Mouse (Mus musculus) adrenal gland, adult 8-10 months (tissue): ENCODE measurements at regions not wholly inside any gene's neighbourhood (a gene's known extent, or its start where the extent isn't known, plus 50 kb on each side); places are given as distances from the start of the nearest gene placed in this dataset.

Experiments
- DNase-seq: peaks from one replicate; pipeline ENCODE4 v3.0.0; 2022

DNA sequence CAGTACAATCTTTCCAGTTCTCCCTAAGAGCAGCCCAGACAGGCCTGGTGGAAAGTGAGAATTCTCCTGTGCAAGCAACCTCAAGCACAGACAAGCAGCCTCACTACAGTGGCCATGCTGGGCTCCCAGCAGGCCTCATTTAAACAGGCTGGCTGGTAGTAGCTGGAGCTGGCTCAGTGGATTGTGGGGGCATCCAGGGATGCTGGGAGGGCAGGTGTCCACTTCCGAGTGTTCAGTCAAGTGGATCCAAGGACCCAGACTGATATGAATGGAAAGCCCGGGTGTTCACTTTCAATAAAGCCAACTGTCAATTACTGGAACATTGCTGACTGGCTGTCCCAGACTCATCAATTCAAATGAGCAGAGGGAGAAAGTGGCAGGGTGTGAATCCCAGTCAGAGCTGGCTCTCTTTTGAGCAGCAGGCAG lies 77.2 kb upstream of the Cxcr4 start:
- DNase-seq = no peak

DNA sequence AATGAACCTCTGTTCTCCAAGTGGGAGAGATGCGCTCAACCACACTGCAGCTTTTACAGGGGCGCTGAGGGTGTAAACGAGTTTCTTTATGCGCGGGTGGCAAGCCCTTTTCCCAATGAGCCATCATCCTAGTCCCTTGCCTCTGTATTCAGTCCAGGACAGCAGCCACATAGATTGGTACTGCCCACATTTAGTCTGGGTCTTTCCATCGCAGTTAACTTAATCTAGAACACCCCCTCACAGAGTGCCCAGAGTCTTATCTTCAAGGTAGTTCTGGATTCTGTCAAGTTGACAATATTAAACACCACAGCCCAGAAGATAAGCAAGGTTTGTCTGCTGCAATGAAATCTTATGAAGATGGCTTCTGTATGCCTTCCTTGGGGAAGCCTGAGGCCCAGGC lies 76.6 kb upstream of the Cxcr4 start:
- no peak for DNase-seq

DNA sequence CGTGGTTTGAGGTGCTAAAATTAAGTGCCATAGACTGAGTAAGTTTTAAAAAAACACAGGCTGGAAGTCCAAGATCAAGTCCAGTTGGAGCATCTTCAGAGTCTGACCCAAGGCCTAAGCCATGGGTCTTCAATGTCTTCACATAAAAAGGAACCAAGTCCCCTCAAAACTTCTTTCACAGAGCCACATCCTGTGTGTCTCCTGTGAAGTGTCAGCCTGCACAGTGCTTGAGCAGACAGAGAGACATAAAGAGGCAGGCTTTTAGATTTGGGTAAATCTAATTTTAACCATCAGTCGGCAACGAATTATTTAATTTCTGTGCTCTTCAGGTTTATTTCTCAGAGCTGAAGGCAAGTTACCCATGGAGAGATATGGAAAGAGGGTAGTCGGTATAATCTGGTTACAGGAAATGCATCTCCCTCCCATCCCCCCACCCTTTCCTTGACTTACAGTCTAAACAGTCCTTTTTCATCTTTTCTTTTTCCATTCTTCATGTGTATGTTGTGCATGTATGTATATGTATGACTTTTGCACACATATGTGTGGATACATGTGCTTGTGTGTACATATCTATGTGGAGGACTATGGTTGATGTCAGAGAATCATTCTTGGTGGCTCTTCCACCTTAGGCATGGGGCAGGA lies 75.1 kb upstream of the Cxcr4 start:
- no peak for DNase-seq

DNA sequence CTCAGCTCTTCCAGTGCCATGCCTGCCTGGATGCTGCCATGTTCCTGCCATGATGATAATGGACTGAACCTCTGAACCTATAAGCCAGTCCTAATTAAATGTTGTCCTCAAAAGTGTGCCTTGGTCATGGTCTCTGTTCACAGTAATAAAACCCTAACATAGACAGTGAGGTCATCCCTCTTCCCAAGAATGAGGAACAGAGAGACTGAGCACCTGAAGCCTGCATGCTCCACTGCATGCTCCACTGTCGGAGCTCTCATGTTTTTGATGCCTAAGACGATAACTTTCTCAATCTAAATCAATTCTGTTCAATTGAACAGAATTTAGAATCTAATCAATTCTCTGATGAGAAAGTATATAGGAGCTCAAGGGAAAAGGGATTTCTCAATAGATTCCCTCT lies 71.1 kb upstream of the Cxcr4 start:
- no peak for DNase-seq

DNA sequence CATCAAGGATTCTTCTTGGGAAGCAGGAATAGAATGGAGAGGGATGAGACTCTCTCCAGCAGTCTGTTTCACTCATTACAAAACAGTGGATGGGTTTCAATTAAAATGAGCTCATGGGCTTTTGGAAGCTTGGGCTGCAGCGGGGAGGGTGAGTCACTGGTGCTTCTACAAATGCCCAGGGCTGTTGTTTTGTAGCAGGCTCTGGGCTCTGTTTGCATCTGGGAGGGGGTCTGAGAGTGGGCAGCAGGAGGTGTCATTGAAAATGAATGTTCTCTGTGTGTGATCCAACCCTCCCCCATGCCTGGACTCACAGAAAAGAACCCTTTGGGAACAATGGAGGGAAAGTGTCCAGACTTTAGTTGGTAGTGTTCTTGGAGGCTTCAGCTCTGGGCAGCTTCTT lies 67.8 kb upstream of the Cxcr4 start:
- DNase-seq = no peak

DNA sequence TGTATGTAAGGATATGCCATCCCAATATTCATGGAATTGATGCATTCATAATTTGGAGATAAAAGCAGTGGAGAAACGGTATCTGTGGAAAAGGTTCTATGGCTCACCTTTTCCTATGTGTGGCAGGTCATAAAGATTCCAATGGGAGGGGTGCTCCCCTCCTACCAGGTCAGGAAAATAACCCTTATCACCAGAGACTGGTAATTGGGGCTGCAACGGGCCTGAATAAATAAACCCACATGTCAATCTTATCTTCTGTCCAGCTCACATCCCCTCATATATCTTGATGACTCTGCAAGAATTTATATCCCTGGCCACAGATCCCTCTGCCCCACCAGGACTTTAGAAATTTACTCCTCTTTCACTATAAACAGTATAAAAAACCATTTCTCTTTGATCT lies 66.7 kb upstream of the Cxcr4 start:
- DNase-seq = no peak

DNA sequence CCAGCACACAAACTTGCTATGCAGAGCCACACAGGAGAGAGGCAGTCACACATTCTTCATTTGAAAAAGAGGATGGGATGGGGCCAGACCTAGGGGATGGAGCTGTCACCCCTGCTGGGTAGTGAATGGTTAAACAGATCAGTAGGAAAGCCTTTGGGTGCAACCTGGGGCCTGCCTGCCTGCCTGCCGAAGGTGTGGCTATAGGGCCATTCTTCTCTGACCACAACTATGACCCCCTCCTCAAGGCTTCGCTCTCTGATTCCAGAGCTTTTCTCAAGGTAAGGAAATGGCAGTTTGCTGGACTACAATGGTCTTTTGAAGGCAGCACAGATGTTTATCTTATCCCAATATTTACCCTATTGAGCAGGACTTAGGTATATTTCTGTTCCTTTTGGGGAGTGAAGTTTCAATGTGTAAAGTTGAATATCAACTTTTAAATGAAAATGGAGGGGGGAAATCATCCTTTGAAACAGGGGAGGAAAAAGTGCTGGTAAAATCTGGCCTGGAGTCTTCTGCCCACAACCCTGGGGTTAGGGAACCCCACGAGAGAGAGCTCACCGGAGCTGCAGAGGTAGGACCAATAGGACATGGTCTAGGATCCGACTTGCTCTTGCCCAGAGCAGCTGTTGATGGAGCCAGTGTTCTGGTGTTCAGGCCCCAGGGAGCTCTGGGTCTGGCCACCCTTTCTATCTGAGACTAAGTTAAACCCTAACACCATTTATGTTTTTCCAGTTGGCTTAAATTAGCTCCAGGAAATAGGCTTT lies 62.2 kb upstream of the Cxcr4 start:
- no peak for DNase-seq

DNA sequence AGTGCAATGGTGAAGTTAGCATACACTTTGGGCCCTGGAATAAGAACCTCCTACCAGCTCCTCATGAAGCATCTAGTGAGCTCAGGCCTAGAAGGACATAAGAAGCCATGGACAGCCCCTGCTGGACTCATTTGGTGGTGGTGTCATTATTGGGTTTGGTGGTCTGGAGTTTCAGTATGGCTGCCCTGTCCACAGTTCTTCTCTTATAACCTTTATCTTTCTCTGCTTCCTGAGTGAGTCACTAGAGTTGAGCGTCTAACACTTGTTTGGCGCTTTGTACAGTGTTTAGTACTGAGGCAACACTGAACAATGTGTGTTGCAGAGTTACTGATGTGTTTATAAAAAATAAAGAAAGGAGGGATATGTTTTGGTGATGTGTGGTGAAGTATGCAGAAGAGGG lies 58.5 kb upstream of the Cxcr4 start:
- DNase-seq = no peak

DNA sequence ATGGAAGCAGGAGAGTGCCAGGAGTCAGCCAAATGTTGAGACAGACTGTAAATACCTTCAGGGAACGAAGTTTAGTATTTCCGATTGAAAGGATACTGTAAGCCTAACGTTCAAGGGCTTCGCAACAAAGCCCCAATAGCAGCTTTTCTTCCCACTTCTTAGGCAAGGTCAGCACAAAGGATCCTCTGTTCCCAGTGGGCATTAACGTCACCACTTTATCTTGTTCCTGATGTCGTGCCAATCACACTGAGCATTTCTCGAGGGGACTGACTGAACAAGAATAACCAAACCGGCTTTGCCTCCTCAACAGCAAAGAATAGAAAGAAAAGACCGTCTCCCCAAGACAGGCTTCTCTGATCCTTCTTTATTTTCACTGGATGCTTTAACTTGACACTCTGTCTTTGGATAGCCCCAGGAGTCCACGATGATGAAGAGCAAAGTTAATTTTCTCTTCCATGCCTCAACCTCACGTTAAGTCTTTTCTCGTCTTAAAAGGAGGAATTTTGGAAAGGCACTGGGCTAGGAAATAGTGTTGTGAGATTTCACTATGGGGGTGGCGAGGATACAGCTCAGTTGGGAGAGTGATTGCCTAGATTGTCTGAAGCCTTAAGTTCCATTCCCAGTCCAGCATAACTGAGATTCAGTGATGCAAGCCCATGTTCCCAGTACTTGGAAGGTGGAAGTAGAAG lies 57.5 kb upstream of the Cxcr4 start:
- DNase-seq = no peak

DNA sequence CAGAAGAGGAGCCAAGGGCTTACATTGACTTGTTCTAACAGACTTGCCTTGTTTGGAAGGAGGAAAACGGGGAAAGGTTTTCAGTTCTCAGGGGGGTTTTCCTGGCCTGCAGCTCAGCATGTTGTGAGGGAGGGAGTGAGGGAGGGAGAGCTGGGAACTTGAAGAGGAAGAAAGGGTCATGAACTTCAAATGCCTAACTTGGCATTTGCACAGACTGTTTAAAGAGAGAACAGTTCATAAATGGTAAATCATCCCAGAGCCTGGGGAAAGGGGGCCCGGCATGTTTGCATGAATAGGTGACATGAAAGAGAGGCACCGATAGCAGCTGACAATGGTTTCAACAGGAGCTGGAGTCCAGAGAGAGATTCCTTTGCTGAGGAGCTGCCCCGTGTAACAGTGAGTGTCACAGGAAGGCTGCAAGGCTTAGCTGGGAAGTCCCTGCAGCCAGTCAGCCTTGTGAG lies 51.3 kb upstream of the Cxcr4 start:
- no peak for DNase-seq

DNA sequence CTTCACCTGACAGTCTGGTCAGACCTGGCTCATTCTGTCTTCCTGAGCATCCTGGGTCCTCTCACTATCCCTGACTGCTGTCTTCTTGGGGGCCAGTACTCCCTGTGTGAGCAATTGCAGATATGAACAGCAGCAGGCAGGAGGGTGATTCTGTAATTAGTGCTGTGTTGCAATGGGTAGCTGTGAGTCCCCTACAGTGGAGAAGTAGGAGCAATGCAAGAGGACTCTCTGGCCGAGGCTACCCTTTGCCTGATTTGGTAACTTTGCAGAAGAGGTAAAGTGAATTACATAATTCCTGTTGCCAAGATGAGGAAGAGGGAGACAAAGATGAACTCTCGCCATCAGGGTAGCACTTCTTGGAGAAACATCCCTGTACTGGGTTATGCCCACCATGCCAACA lies 50.1 kb upstream of the Cxcr4 start:
- DNase-seq = no peak
